Mouse (Mus musculus) embryonic facial prominence, embryonic 13.5 days (tissue): ENCODE measurements around the gene Dact3. TPM values are rescaled to one million over a fixed set of nuclear protein-coding genes. Genes with fewer than 3 reads are reported as not detected.

ENCODE experiments used
- ATAC-seq: fragments of 200-750 bp; cut with Nextera tagmentation; 2 replicates; pipeline ENCODE4 v1.8.0; 2017; ENCODE audit warnings: low read depth; ENCODE audit not compliant: insufficient number of reproducible peaks, insufficient read depth, low FRiP score, low TSS enrichment
- H3K27ac ChIP-seq: fragments of 300-500 bp; sonication (generic); 2 replicates; pipeline ENCODE4 v1.5.1; 2015; ENCODE audit warnings: moderate library complexity, mild to moderate bottlenecking, inconsistent platforms
- H3K27me3 ChIP-seq: fragments of 300-500 bp; sonication (generic); 2 replicates; pipeline ENCODE4 v1.6.1; 2015; ENCODE audit warnings: mild to moderate bottlenecking, inconsistent platforms
- H3K36me3 ChIP-seq: fragments of 300-500 bp; sonication (generic); 2 replicates; pipeline ENCODE4 v1.6.1; 2015; ENCODE audit warnings: mild to moderate bottlenecking, inconsistent platforms
- H3K4me1 ChIP-seq: fragments of 300-500 bp; sonication (generic); 2 replicates; pipeline ENCODE4 v1.6.1; 2015; ENCODE audit warnings: inconsistent platforms
- H3K4me2 ChIP-seq: fragments of 300-500 bp; sonication (generic); 2 replicates; pipeline ENCODE4 v1.6.1; 2015; ENCODE audit warnings: moderate library complexity, mild to moderate bottlenecking, inconsistent platforms
- H3K4me3 ChIP-seq: fragments of 300-500 bp; sonication (generic); 2 replicates; pipeline ENCODE4 v1.5.1; 2015; ENCODE audit warnings: mild to moderate bottlenecking, inconsistent platforms
- H3K9ac ChIP-seq: fragments of 300-500 bp; sonication (generic); 2 replicates; pipeline ENCODE4 v1.6.1; 2015; ENCODE audit warnings: mild to moderate bottlenecking, inconsistent platforms
- H3K9me3 ChIP-seq: fragments of 300-500 bp; sonication (generic); 2 replicates; pipeline ENCODE4 v1.6.1; 2016; ENCODE audit warnings: inconsistent platforms
- WGBS: fragments of 180-500 bp; shearing (Covaris S2); methylation state at CpG from one replicate; pipeline ENCODE4 v1.1.7; 2015; ENCODE audit warnings: mixed read lengths; 5-methylcytosine and 5-hydroxymethylcytosine counted together
- polyA plus RNA-seq: library from polyadenylated mRNA; unstranded; fragments of >200 nt; fragmentation: Nextera tagmentation; extraction: Ambion mirVana; gene quantifications from 2 replicates; pipeline ENCODE4 v1.2.1, GENCODE M21; 2015

Gene Dact3
- polyA plus RNA-seq, 1 experiment from 2014 or later = 4.9 TPM

- 0 out of 2 replicates have a peak, but pooled peaks cover 3% of the 10 kb centered on the region for H3K4me1 ChIP-seq
- H3K9ac ChIP-seq = no peak overlapping the region
- peak; percentile 45; the same call in 1 of the 2 replicates for ATAC-seq
- WGBS = 17% methylated on average over 14 of the region's 14 CpGs
- H3K27me3 ChIP-seq = no peaks in the 10 kb centered on the region
- H3K4me2 ChIP-seq = no peak overlapping the region
- H3K27ac ChIP-seq = no peak overlapping the region
- H3K9me3 ChIP-seq = no peaks in the 10 kb centered on the region
- H3K4me3 ChIP-seq = no peak overlapping the region
- H3K36me3 ChIP-seq = no peaks in the 10 kb centered on the region
Measured at GRCm38 (mm10) chr7:16931968-16932627, 57.0 kb downstream of the Dact3 start.

GRCm38 (mm10) chr7:16932704-16933577, 57.8 kb downstream of the Dact3 start:
- 0 out of 2 replicates have a peak, but pooled peaks cover 3% of the 10 kb centered on the region for H3K4me1 ChIP-seq
- H3K27ac ChIP-seq = no peak overlapping the region
- H3K9me3 ChIP-seq = no peaks in the 10 kb centered on the region
- no peak for ATAC-seq
- 39% methylated on average over 14 of the region's 14 CpGs for WGBS
- no peak overlapping the region for H3K9ac ChIP-seq
- H3K4me2 ChIP-seq = no peak overlapping the region
- no peaks in the 10 kb centered on the region for H3K36me3 ChIP-seq
- H3K4me3 ChIP-seq = no peak overlapping the region
- H3K27me3 ChIP-seq = no peaks in the 10 kb centered on the region

Other genes with a start within 250 kb of the Dact3 start
- gene Ceacam15, start 199.6 kb upstream of the Dact3 start, polyA plus RNA-seq = not detected in 2 replicates
- gene Ceacam9, start 153.4 kb upstream of the Dact3 start, polyA plus RNA-seq = not detected in 2 replicates
- 272 and 278 TPM in 2 replicates for gene Ap2s1, start 136.9 kb upstream of the Dact3 start, polyA plus RNA-seq
- gene Slc1a5, start 94.0 kb upstream of the Dact3 start, polyA plus RNA-seq = 28.2 and 29.1 TPM in 2 replicates
- 122 and 124 TPM in 2 replicates for gene Strn4, start 59.4 kb upstream of the Dact3 start, polyA plus RNA-seq
- 26.8 and 30.5 TPM in 2 replicates for gene Fkrp, start 58.6 kb upstream of the Dact3 start, polyA plus RNA-seq
- gene Prkd2, start 32.4 kb upstream of the Dact3 start, polyA plus RNA-seq = 20.5 and 20.8 TPM in 2 replicates
- gene Gng8, start 16.5 kb downstream of the Dact3 start, polyA plus RNA-seq = 19.9 and 32.0 TPM in 2 replicates
- 1.2 TPM in 2 replicates for gene Ptgir, start 31.2 kb downstream of the Dact3 start, polyA plus RNA-seq
- gene Calm3, start 48.8 kb downstream of the Dact3 start, polyA plus RNA-seq = 104 and 111 TPM in 2 replicates
- gene Pnmal2, start 69.4 kb downstream of the Dact3 start, polyA plus RNA-seq = 10.5 and 10.9 TPM in 2 replicates
- 1.2 and 1.7 TPM in 2 replicates for gene Pnmal1, start 84.4 kb downstream of the Dact3 start, polyA plus RNA-seq
- 0.18 and 0.25 TPM in 2 replicates for gene Gm42372, start 107.8 kb downstream of the Dact3 start, polyA plus RNA-seq
- 20.7 and 22.1 TPM in 2 replicates for gene Ccdc8, start 117.4 kb downstream of the Dact3 start, polyA plus RNA-seq
- gene Ppp5c, start 152.6 kb downstream of the Dact3 start, polyA plus RNA-seq = 109 and 112 TPM in 2 replicates
- 14.7 and 16.5 TPM in 2 replicates for gene Hif3a, start 187.1 kb downstream of the Dact3 start, polyA plus RNA-seq
- 0.14 and 0.21 TPM in 2 replicates for gene Psg16, start 198.7 kb downstream of the Dact3 start, polyA plus RNA-seq